Mouse (Mus musculus) activated CD4-positive, CD25-positive, alpha-beta regulatory T cell, adult 4 months (primary cell): ENCODE measurements around the gene Hddc2. TPM values are rescaled to one million over a fixed set of nuclear protein-coding genes. Genes with fewer than 3 reads are reported as not detected.

Experiments used
- ATAC-seq: one replicate; pipeline ENCODE4 v1.8.0; 2017
- polyA plus RNA-seq, 2 experiments: library from polyadenylated mRNA; unstranded; fragments of 100-300 nt; shearing (Covaris generic); gene quantifications; one replicate each; pipeline ENCODE4 v1.2.1; 2017

Hddc2 gene
- 10 to 100 TPM; 91.6 to 93.6 TPM for polyA plus RNA-seq

- peak; percentile 81 for ATAC-seq
Measured at GRCm38 (mm10) chr10:31312865-31313848, at the start of gene Hddc2. Hddc2 (plus strand) TSS chr10:31313383.

GRCm38 (mm10) chr10:31272738-31273137 is 40.4 kb upstream of the Hddc2 start:
- no peak for ATAC-seq

GRCm38 (mm10) chr10:31273171-31273570 is 40.0 kb upstream of the Hddc2 start:
- ATAC-seq = no peak

- ATAC-seq = no peak
Measured at GRCm38 (mm10) chr10:31287787-31288186, 25.4 kb upstream of the Hddc2 start.

- ATAC-seq = no peak
Measured at GRCm38 (mm10) chr10:31288697-31289390, 24.3 kb upstream of the Hddc2 start.

- ATAC-seq = no peak
Measured at GRCm38 (mm10) chr10:31295705-31296104, 17.5 kb upstream of the Hddc2 start.

GRCm38 (mm10) chr10:31296458-31296857 is 16.7 kb upstream of the Hddc2 start:
- no peak for ATAC-seq

GRCm38 (mm10) chr10:31297106-31297505 is 16.1 kb upstream of the Hddc2 start:
- no peak for ATAC-seq

GRCm38 (mm10) chr10:31298263-31298662 is 14.9 kb upstream of the Hddc2 start:
- ATAC-seq = no peak

- peak; percentile 80 for ATAC-seq
Measured at GRCm38 (mm10) chr10:31298921-31299574, 14.1 kb upstream of the Hddc2 start.

- ATAC-seq = no peak
Measured at GRCm38 (mm10) chr10:31300292-31300691, 12.9 kb upstream of the Hddc2 start.

GRCm38 (mm10) chr10:31303446-31303845 is 9.7 kb upstream of the Hddc2 start:
- ATAC-seq = no peak

GRCm38 (mm10) chr10:31307024-31307598 is 6.1 kb upstream of the Hddc2 start:
- no peak for ATAC-seq

GRCm38 (mm10) chr10:31318491-31318890 is 5.3 kb downstream of the Hddc2 start:
- no peak for ATAC-seq

GRCm38 (mm10) chr10:31329436-31329835 is 16.3 kb downstream of the Hddc2 start:
- no peak for ATAC-seq

- no peak for ATAC-seq
Measured at GRCm38 (mm10) chr10:31330286-31330962, 17.2 kb downstream of the Hddc2 start.

- ATAC-seq = no peak
Measured at GRCm38 (mm10) chr10:31331225-31331775, 18.1 kb downstream of the Hddc2 start.

GRCm38 (mm10) chr10:31336432-31336831 is 23.2 kb downstream of the Hddc2 start:
- ATAC-seq = no peak

GRCm38 (mm10) chr10:31346401-31346800 is 33.2 kb downstream of the Hddc2 start:
- ATAC-seq = no peak

- no peak for ATAC-seq
Measured at GRCm38 (mm10) chr10:31351056-31351455, 37.9 kb downstream of the Hddc2 start.

- ATAC-seq = no peak
Measured at GRCm38 (mm10) chr10:31352845-31353427, 39.8 kb downstream of the Hddc2 start.
